Mouse (Mus musculus) spleen, embryonic (tissue): ENCODE measurements around the gene En2.

Experiments used
- CTCF ChIA-PET: fragments of 350-600 bp; sonication (Branson Sonifier 250); formaldehyde crosslinking; loops from one replicate; lab custom pipeline; 2022; lab: Charles Lee

The En2 gene

DNA sequence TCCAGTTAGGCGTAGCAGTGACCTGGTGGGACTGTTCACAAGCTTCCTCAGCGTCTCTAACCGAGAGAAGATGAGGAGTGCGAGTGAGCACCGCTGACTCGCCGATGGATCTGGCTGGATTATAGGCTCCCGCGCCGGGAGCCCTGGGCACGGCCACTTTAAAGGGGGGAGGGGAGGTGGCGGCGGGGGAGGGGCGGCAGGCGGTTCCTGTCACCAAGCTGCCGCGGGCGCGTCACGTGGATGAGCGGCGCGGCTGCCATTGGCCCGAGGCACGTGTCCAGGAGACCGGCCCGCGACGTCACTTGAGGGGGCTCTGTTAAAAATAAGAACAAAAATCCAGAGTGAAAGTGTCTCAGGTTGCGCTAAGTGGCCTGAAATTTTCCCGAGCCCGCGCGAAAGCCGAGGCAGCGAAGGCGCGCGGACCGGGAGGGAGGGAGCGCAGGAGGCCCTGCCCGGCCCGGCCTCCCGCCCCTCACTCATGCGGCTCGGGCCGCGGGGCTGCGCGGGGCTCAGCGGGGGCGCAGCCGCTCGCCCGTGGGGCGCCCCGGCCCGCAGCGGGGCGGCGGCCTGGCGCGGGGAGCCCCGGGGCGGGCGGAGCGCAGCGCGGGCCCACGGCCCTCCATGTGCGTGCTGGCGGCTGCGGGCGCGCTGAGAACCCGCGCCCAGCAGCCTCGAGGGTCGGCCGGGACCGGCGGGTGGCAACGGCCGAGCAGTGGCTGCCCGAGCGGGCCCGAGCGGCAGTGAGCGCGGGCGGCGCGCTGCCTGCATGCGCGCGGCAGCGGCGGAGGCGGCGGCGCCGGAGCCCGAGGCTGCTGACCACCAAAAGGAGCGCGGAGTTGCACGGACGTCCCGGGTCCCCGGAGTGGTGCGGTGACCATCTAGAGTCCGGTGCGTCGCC is at the start of gene En2:
Gene En2, plus strand, starts transcription at position 337 of the 898 bp plus-strand sequence.
- CTCF ChIA-PET = no interaction called here

DNA sequence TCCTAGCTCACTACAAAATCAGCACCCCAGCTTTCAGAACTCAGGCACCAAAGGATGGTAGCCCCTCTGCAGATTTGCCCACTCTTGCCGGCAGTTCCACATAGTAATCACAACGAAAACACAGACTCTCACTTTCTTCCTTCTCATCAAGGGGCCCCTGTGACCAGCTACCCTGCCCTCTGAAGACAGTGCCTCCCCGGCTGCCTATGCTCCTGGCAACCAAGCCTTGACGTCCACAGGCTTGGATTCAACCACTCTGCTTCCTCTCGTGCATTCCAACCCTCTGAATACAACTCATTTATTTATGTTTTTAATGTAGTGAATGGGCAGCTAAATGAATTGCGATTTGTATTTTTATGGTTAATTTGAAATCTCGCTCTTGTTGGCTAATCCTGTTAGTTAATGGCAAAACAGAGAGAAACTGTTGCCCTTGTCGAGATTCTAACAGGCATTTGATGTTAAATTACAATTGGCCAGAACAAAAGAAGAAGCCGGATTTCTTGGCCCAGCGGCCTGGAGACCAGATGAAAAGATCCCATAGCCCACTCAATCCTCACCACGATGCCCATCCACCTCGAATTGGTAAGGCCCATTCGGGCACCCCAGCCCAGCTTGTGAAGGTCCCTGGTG is 48.1 kb upstream of the En2 start:
- CTCF ChIA-PET = no interaction called here

DNA sequence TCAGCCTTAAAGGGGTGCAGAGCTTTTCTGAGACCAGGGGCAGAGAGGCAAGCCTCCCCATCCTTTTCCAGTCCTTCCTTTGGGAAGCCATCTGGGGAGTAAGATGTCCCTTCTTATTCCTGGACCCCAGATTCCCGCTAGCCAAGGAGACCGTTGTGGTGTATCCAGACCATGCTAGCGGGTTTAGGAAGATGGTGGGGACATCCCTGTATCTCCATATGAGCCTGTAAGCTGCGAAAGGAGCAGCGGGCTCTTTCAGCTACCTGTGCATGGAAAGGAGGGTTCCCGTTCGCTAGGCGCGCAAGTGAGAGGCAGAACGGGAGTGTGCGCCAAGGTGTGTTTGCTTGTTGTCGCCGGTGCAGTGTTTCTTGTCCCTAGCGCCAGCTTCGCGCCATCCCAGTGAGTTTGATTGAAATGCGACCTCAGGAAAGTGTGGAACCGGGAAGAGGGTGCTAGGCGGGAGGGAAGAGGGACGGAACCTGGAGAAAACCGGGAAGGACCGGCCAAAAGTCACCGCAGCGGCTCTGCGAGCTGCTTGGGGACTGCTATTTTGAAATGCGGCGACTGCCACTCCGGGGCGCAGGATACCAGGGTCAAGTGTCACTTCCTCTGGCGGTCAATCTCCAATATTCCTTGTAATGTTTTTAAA is 47.5 kb upstream of the En2 start:
- CTCF ChIA-PET = no interaction called here

- CTCF ChIA-PET = no interaction called here
These were observed 47.0 kb upstream of the En2 start for GRCm38 (mm10) chr5:28118531-28118925.

GRCm38 (mm10) chr5:28119576-28119975 is 45.9 kb upstream of the En2 start:
- CTCF ChIA-PET = no interaction called here

- CTCF ChIA-PET = no interaction called here
These were observed 42.7 kb upstream of the En2 start for GRCm38 (mm10) chr5:28122491-28123454.

GRCm38 (mm10) chr5:28123455-28123825 is 42.1 kb upstream of the En2 start:
- CTCF ChIA-PET = no interaction called here

DNA sequence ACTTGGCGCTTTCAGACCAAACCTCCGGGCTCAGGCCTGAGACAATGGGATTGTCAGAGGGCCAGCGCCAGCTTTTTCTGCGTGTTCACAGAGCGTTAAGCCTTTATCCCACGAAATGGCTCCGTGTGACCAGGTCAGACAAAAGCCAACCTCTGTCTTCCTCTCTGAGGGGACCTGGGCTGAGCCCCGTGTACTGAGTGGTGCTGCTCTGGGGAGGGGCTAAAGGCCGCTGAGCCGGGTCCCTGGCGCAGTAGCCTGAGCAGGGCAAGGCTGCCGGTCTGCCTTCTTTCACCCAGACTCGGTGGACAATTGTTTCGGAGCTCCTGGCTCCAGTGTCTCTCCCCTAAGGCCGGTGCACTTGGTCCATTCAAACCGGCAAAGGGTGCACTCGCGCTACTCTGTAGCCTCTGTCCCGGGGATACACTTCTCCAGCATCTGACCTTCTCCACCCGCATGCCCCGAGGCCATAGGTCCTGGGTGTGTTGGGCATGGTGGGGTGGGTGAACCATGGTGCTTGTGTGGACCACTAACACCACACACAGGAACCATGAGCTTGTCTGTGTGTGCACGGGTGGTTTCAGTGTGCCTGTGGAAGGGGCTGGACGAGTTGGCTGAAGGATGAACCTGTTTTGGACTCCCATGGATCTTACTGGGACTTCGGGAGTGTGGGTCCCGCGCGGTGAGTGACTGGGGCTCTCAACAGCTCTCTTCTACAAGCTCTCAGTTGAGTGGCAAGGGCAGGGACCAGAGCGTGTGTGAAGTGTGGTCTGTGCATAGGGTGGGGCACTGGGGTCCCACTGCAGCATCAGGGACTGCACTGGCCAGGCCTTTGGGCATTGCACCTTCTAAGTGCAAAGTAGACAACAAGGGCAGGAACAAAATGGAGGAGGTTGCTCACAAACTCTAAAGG is 40.9 kb upstream of the En2 start:
- CTCF ChIA-PET = interaction anchor here (0.6 kb wide), 1 partner anchor 261 kb away, joined by 3 read pairs; no protein-coding TSS in a partner anchor

DNA sequence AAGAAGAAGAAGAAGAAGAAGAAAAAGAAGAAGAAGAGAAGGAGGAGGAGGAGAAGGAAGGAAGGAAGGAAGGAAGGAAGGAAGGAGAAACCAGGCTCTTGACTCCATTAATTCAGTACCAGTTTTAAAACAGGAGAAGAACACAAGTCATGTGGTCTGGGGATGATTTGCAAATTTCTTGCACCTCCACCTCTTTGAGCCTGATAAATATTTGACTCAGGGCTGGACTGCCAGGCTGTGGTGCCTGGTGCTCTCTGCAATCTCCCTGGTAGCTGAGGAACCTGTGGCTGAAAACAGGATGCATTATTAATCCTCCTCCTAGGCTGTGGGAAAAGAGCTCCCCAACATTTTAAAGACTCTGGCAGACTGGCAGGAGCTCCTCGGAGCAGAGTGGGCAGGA is 36.6 kb upstream of the En2 start:
- CTCF ChIA-PET = no interaction called here

GRCm38 (mm10) chr5:28132231-28132630 is 33.3 kb upstream of the En2 start:
- CTCF ChIA-PET = no interaction called here

- CTCF ChIA-PET = no interaction called here
These were observed 29.1 kb upstream of the En2 start for GRCm38 (mm10) chr5:28136438-28136837.

GRCm38 (mm10) chr5:28144555-28144954 is 20.9 kb upstream of the En2 start:
- CTCF ChIA-PET = no interaction called here

- CTCF ChIA-PET = no interaction called here
These were observed 19.5 kb upstream of the En2 start for GRCm38 (mm10) chr5:28146018-28146417.

- CTCF ChIA-PET = no interaction called here
These were observed 17.0 kb upstream of the En2 start for GRCm38 (mm10) chr5:28148473-28148872.

- CTCF ChIA-PET = no interaction called here
These were observed 16.1 kb upstream of the En2 start for GRCm38 (mm10) chr5:28149436-28149835.

- CTCF ChIA-PET = no interaction called here
These were observed 8.3 kb upstream of the En2 start for GRCm38 (mm10) chr5:28157044-28157730.

GRCm38 (mm10) chr5:28157781-28158180 is 7.7 kb upstream of the En2 start:
- CTCF ChIA-PET = no interaction called here

DNA sequence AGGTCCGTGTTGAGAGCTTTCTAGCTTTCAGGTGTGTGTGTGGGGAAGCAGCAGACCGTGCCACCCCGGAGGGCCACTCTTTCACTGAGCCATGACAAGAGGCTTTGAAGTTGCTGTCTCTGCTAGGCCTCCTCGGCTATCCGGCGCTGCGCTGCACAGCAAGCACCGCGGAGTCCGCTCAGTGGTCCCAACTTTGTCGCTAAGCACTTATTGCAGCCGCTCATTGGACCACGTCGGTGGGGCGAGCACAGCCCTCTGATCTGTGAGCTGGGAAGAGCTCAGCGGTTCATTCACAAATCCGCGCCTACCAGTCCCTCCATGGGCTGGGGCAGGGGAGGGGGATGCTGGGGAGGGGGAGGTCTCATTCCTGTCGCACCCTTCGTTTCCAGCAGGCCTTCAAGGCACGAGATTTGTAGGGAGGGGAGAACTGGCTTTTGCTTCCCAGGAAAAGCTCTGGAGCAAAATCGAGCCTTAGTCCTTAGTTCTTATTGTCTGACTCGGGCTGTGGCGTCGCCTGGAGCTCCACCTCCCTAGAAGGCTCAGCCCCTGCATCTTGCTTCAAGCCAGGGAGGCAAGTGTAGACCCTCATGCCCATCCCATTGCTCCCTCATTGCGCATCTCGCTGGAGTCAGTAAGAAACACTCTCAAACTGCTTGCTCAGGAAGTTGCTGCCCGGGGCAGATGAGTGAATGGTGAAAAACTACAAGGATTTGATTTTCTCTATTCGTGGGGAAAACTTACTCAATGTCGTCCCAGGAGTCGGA is 7.0 kb upstream of the En2 start:
- CTCF ChIA-PET = no interaction called here

- CTCF ChIA-PET = no interaction called here
These were observed 6.4 kb upstream of the En2 start for GRCm38 (mm10) chr5:28159072-28159458.
